Mouse (Mus musculus) kidney, adult 2 months (tissue): ENCODE results near the gene Rhoq.

Source experiments
- CTCF ChIP-seq: fragments of 200-500 bp; conservative IDR thresholded peaks from 2 replicates; pipeline ENCODE4 v1.5.1; 2011; ENCODE audit warnings: low read depth, mild to moderate bottlenecking, control low read depth, low read length, moderate library complexity, mixed read lengths; ENCODE audit not compliant: insufficient read depth, insufficient read length
- POLR2A ChIP-seq: fragments of 200-500 bp; IDR thresholded peaks from one replicate; pipeline ENCODE4 v1.6.1; 2011; ENCODE audit warnings: low read depth, low read length, control low read depth

- no peak for TF ChIP-seq CTCF
- no peak for TF ChIP-seq POLR2A
Measured at GRCm38 (mm10) chr17:86970026-86970750, 7.3 kb downstream of the Rhoq start.
